ENCODE assay signal across 10 mouse cellular contexts in the genomic region with DNA sequence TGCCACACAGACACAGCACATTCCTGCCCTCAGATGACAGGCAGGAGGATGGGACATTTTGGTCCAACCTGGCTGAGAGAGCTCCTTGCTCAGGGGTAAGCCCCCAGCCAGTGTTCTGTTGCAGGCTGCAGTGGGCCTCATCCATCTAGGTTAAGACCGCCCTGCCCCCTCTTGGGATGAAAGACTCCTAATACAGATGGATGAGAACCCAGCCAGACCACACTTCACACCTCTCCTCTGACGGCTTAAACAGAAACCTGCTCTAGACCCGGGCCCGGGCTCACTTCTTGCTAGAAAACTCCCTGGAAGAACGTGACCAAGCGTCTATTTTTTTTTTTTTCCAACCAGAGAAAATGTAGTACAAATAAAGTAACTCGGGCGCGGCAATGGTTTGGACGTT. TPM values are rescaled to one million over a fixed set of nuclear protein-coding genes. Genes with fewer than 3 reads are reported as not detected.
DNase-seq lines count a peak whose midpoint lies in the region; ATAC-seq lines count a peak whose summit lies in the region.
"Had no signal": no experiment of that assay in that cellular context is flagged by ENCODE, and none has a peak within 500 bp of the region (broad histone marks: within the 10 kb centered on the region; RNA-seq: fewer than 3 reads in every experiment).

No protein-coding gene starts in this region.

- DNase-seq in heart, embryonic 10.5 days (ENCODE audit: low spot score): no peak
- DNase-seq in heart, postnatal 4 days: no peak
- peak; percentile 53 for DNase-seq in hindbrain, embryonic 11.5 days (ENCODE audit: low spot score)
- DNase-seq in midbrain, embryonic 14.5 days: peak; percentile 38
- DNase-seq in urinary bladder, postnatal 4 days (ENCODE audit: low spot score in 2 of 2): no peak
- DNase-seq: adrenal gland, adult 8-10 months had no signal

- H3K4me1 ChIP-seq in heart, embryonic 10.5 days: peaks cover 47% of the 10 kb centered on the region
- H3K4me1 ChIP-seq in brown adipose tissue, adult 24 weeks (ENCODE audit: control insufficient read depth, insufficient read depth, insufficient read length, low read length): peaks cover 13% of the 10 kb centered on the region
- H3K4me1 ChIP-seq in hindbrain, embryonic 11.5 days (replicated peaks; ENCODE audit: control insufficient read depth, insufficient read depth, low read length): peaks cover 17% of the 10 kb centered on the region
- peaks cover 46% of the 10 kb centered on the region for H3K4me1 ChIP-seq in midbrain, embryonic 14.5 days (ENCODE audit: control insufficient read depth, insufficient read depth, low read length)

- H3K9ac ChIP-seq in hindbrain, embryonic 11.5 days (ENCODE audit: low read depth, low read length): peak overlapping the region; percentile 16; the same call in 1 of the 2 replicates
- H3K9ac ChIP-seq in midbrain, embryonic 14.5 days (replicated peaks; ENCODE audit: low read length): peak overlapping the region; percentile 68

- WGBS in heart, embryonic 10.5 days: under 1% methylated on average over 10 of the region's 10 CpGs
- WGBS in hindbrain, embryonic 11.5 days: 3% methylated on average over 10 of the region's 10 CpGs
- 3% methylated on average over 10 of the region's 10 CpGs for WGBS in midbrain, embryonic 14.5 days

- H3K4me2 ChIP-seq in hindbrain, embryonic 11.5 days (replicated peaks; ENCODE audit: low read depth, low read length): peak overlapping the region; percentile 100
- peak overlapping the region; percentile 98 for H3K4me2 ChIP-seq in midbrain, embryonic 14.5 days (ENCODE audit: low read length)

- H3K27ac ChIP-seq in heart, embryonic 10.5 days: no peak overlapping the region
- no peak overlapping the region for H3K27ac ChIP-seq in brown adipose tissue, adult 24 weeks (replicated peaks; ENCODE audit: low read depth, low read length)
- no peak overlapping the region for H3K27ac ChIP-seq in hindbrain, embryonic 11.5 days (ENCODE audit: low read depth, low read length)
- peak overlapping the region; percentile 86 for H3K27ac ChIP-seq in midbrain, embryonic 14.5 days (replicated peaks; ENCODE audit: low read depth, low read length)

- H3K36me3 ChIP-seq in heart, embryonic 10.5 days: no peaks in the 10 kb centered on the region
- no peaks in the 10 kb centered on the region for H3K36me3 ChIP-seq in hindbrain, embryonic 11.5 days (ENCODE audit: control insufficient read depth, insufficient read depth, low read length)
- no peaks in the 10 kb centered on the region for H3K36me3 ChIP-seq in midbrain, embryonic 14.5 days (ENCODE audit: control insufficient read depth, insufficient read depth, low read length)

- ATAC-seq in hindbrain, embryonic 11.5 days (ENCODE audit: low FRiP score): no peak
- ATAC-seq in midbrain, embryonic 14.5 days (ENCODE audit: low FRiP score, low TSS enrichment): no peak
- ATAC-seq in erythroid progenitor cell, adult 5-6 weeks (replicated peaks; ENCODE audit: low FRiP score, poor library complexity, severe bottlenecking): no peak
- ATAC-seq in activated CD4-positive, CD25-positive, alpha-beta regulatory T cell, adult 4 months: no peak

- H3K9me3 ChIP-seq in heart, embryonic 10.5 days: no peaks in the 10 kb centered on the region
- H3K9me3 ChIP-seq in hindbrain, embryonic 11.5 days (ENCODE audit: control insufficient read depth, low read length): no peaks in the 10 kb centered on the region
- no peaks in the 10 kb centered on the region for H3K9me3 ChIP-seq in midbrain, embryonic 14.5 days (ENCODE audit: control insufficient read depth, low read length)

- peak overlapping the region; percentile 74 for H3K4me3 ChIP-seq in heart, embryonic 10.5 days
- H3K4me3 ChIP-seq in brown adipose tissue, adult 24 weeks (ENCODE audit: insufficient read depth, low read depth, low read length): peak overlapping the region; percentile 44; the same call in 1 of the 2 replicates
- peak overlapping the region; percentile 69 for H3K4me3 ChIP-seq in hindbrain, embryonic 11.5 days (ENCODE audit: low read depth, low read length)
- peak overlapping the region; percentile 60 for H3K4me3 ChIP-seq in midbrain, embryonic 14.5 days (replicated peaks; ENCODE audit: low read depth, low read length)
- H3K4me3 ChIP-seq: erythroblast, embryonic 14.5 days had no signal

- peaks cover 97% of the 10 kb centered on the region for H3K27me3 ChIP-seq in heart, embryonic 10.5 days (ENCODE audit: insufficient read depth, poor library complexity, severe bottlenecking)
- H3K27me3 ChIP-seq in hindbrain, embryonic 11.5 days (ENCODE audit: control insufficient read depth, insufficient read depth, low read length): peaks cover 34% of the 10 kb centered on the region
- peaks cover 28% of the 10 kb centered on the region for H3K27me3 ChIP-seq in midbrain, embryonic 14.5 days (ENCODE audit: control insufficient read depth, insufficient read depth, low read length)

RNA-seq across cellular contexts. Expression of gene Ntng2, which starts 3.0 kb away (rescaled TPM):
- polyA plus RNA-seq in heart, embryonic 10.5 days (2016; fragmentation: Nextera tagmentation; extraction: Ambion mirVana): 0.20 and 0.87 TPM in 2 replicates
- 1 to 10 TPM; 1.7 to 1.8 TPM for total RNA-seq in heart, postnatal 4 days (2021)
- 5.6 and 10.0 TPM in 2 replicates for polyA plus RNA-seq in brown adipose tissue, adult 24 weeks (2012; ENCODE audit: insufficient read depth, insufficient read length, missing spikeins)
- polyA plus RNA-seq in hindbrain, embryonic 11.5 days (2014; fragmentation: Nextera tagmentation; extraction: Ambion mirVana): 2.7 and 2.8 TPM in 2 replicates
- polyA plus RNA-seq in midbrain, embryonic 14.5 days (2014; fragmentation: Nextera tagmentation; extraction: Ambion mirVana): 9.8 and 15.9 TPM in 2 replicates
- total RNA-seq in erythroid progenitor cell, adult 5-6 weeks (2015; ENCODE audit: low replicate concordance): 2.5 and 5.4 TPM in 2 replicates
- total RNA-seq in erythroid progenitor cell, adult 5-6 weeks (2017; ENCODE audit: low replicate concordance): 5.6 TPM in 1 of 2 replicates, not detected in the other
- polyA plus RNA-seq in activated CD4-positive, CD25-positive, alpha-beta regulatory T cell, adult 4 months (2017; shearing (Covaris generic)): 1 to 10 TPM; 3.8 to 5.7 TPM
- polyA plus RNA-seq: erythroblast, embryonic 14.5 days had no signal

Comparison
In these comparisons a context has a peak if more than half of its experiments do, and no peak if none do; other contexts are left out.
1. DNase-seq: peak in hindbrain, embryonic 11.5 days (single experiment) and midbrain, embryonic 14.5 days (single experiment); none in heart, embryonic 10.5 days (single experiment), heart, postnatal 4 days (single experiment) and urinary bladder, postnatal 4 days (0 of 2).
2. Peak in every context shown above with its lines, with median percentiles within 50 percentile points of each other: H3K4me3 ChIP-seq.